Mouse (Mus musculus) CH12.LX (cell line): ENCODE results near the gene Hecw2.

Source experiments
- CTCF ChIP-seq, 2 experiments: IDR thresholded peaks in 1 of 2; conservative IDR thresholded peaks in 1 of 2; 2 replicates each; pipeline ENCODE4 v1.5.1; 2011 to 2012; ENCODE audit warnings: low read depth in 2 of 2, low read length in 2 of 2, improper control_type of control experiment in 1 of 2, inconsistent platforms in 1 of 2, mild to moderate bottlenecking in 1 of 2, moderate library complexity in 1 of 2
- E2F4 ChIP-seq: IDR thresholded peaks from 2 replicates; pipeline ENCODE4 v1.6.1; 2011; ENCODE audit warnings: low read depth, low read length, improper control_type of control experiment; ENCODE audit not compliant: insufficient replicate concordance
- EP300 ChIP-seq: IDR thresholded peaks from 2 replicates; pipeline ENCODE4 v1.6.1; 2011; ENCODE audit warnings: low read length, improper control_type of control experiment
- UBTF ChIP-seq: IDR thresholded peaks from 2 replicates; pipeline ENCODE4 v1.6.1; 2012; ENCODE audit warnings: low read depth, mild to moderate bottlenecking, inconsistent platforms, low read length, improper control_type of control experiment, moderate library complexity

DNA sequence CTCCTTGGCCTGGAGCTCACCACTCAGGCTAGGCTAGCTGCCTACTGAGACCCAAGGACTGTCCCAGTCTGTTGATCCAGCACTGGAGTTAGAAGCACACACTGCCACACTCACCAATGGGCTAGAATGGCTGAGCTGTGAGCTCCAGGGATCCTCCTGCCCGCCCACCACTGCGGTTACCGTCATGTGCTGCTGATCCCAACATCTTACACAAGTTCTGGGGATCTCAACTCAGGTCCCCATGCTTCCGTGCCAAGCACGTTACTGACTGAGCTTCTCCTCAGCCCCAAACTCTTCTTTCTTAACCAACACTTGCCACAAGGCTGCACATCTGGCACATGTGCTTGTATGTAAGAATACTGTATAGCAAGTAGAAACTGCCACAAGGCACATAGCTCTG is 218.2 kb downstream of the Hecw2 start:
- no peak for TF ChIP-seq UBTF
- no peak for TF ChIP-seq CTCF (conservative IDR thresholded peaks at IDR 0.05 in 1 of 2, IDR thresholded peaks at IDR 0.05 in 1 of 2; ENCODE audit: low read depth in 2 of 2, low read length in 2 of 2)
- no peak for TF ChIP-seq EP300
- no peak for TF ChIP-seq E2F4
